Mouse (Mus musculus): Measurements from ENCODE around the gene Arhgef10l. TPM values are rescaled to one million over a fixed set of nuclear protein-coding genes. Genes with fewer than 3 reads are reported as not detected.

Arhgef10l gene
- total and polyA plus RNA-seq, 3 experiments: 10.2 to 26.0 TPM; not detected in 1

- no peak for TF ChIP-seq POLR2AphosphoS2 (IDR thresholded peaks at IDR 0.05; ENCODE audit: low read length)
Observed at GRCm38 (mm10) chr4:140649207-140649591, 16.6 kb downstream of the Arhgef10l start (continued).

- H3K9ac ChIP-seq (ENCODE audit: control insufficient read depth, low read depth, low read length, poor library complexity, severe bottlenecking): no peak overlapping the region
- H3K27ac ChIP-seq (ENCODE audit: control insufficient read depth, low read depth, low read length): no peak overlapping the region
- H3K36me3 ChIP-seq (ENCODE audit: control insufficient read depth in 1 of 2, insufficient read depth in 2 of 2, low read length in 2 of 2): no peaks in the 10 kb centered on the region
- no peaks in the 10 kb centered on the region for H3K79me2 ChIP-seq (ENCODE audit: control insufficient read depth, insufficient read depth, low read length, poor library complexity)
- H3K4me3 ChIP-seq (ENCODE audit: control insufficient read depth in 1 of 2, insufficient read depth in 1 of 2, low read depth in 2 of 2, low read length in 2 of 2): no peak overlapping the region
- TF ChIP-seq NRF1 (IDR thresholded peaks at IDR 0.05; ENCODE audit: insufficient read depth, low read depth, low read length, poor library complexity, severe bottlenecking): no peak
- no peak for TF ChIP-seq E2F4 (IDR thresholded peaks at IDR 0.05; ENCODE audit: borderline replicate concordance, low read depth, low read length)
- no peak for TF ChIP-seq CTCF (IDR thresholded peaks at IDR 0.05 in 2 of 3, conservative IDR thresholded peaks at IDR 0.05 in 1 of 3; ENCODE audit: control insufficient read depth in 1 of 3, insufficient read depth in 1 of 3, low read depth in 2 of 3, low read length in 3 of 3, poor library complexity in 1 of 3, severe bottlenecking in 1 of 3)
- no peak for TF ChIP-seq MAZ (IDR thresholded peaks at IDR 0.05; ENCODE audit: low read depth, low read length)
- no peak for TF ChIP-seq USF1 (IDR thresholded peaks at IDR 0.05; ENCODE audit: low read depth, low read length)
- TF ChIP-seq ZC3H11A (IDR thresholded peaks at IDR 0.05; ENCODE audit: low read depth, low read length): no peak
- H3K4me1 ChIP-seq (ENCODE audit: control insufficient read depth in 1 of 2, insufficient read depth in 2 of 2, low read length in 2 of 2): no peaks in the 10 kb centered on the region
- H3K27me3 ChIP-seq (ENCODE audit: control insufficient read depth in 1 of 2, insufficient read depth in 2 of 2, low read length in 2 of 2): no peaks in the 10 kb centered on the region; a peak in 1 of 4 replicates
- H3K9me3 ChIP-seq (replicated peaks; ENCODE audit: insufficient read depth, low read length): no peaks in the 10 kb centered on the region
- no peak for DNase-seq (ENCODE audit: low read depth, low spot score)
Observed at GRCm38 (mm10) chr4:140648443-140649206, 17.2 kb downstream of the Arhgef10l start.

- H3K4me3 ChIP-seq (ENCODE audit: control insufficient read depth in 1 of 2, insufficient read depth in 1 of 2, low read depth in 2 of 2, low read length in 2 of 2): no peak overlapping the region
- H3K27me3 ChIP-seq (ENCODE audit: control insufficient read depth in 1 of 2, insufficient read depth in 2 of 2, low read length in 2 of 2): no peaks in the 10 kb centered on the region
- no peaks in the 10 kb centered on the region for H3K36me3 ChIP-seq (ENCODE audit: control insufficient read depth in 1 of 2, insufficient read depth in 2 of 2, low read length in 2 of 2)
- no peaks in the 10 kb centered on the region for H3K79me2 ChIP-seq (ENCODE audit: control insufficient read depth, insufficient read depth, low read length, poor library complexity)
- H3K9ac ChIP-seq (ENCODE audit: control insufficient read depth, low read depth, low read length, poor library complexity, severe bottlenecking): no peak overlapping the region
- no peaks in the 10 kb centered on the region for H3K4me1 ChIP-seq (ENCODE audit: control insufficient read depth in 1 of 2, insufficient read depth in 2 of 2, low read length in 2 of 2)
- DNase-seq (ENCODE audit: low read depth, low spot score): no peak
- no peak overlapping the region for H3K27ac ChIP-seq (ENCODE audit: control insufficient read depth, low read depth, low read length)
- TF ChIP-seq EP300 (IDR thresholded peaks at IDR 0.05; ENCODE audit: low read depth in 1 of 2, low read length in 2 of 2): no peak
- TF ChIP-seq ETS1 (IDR thresholded peaks at IDR 0.05; ENCODE audit: low read depth, low read length): no peak
- TF ChIP-seq ZMIZ1 (IDR thresholded peaks at IDR 0.05; ENCODE audit: low read depth, low read length): no peak
- TF ChIP-seq ELF1 (IDR thresholded peaks at IDR 0.05; ENCODE audit: low read depth, low read length): no peak
- TF ChIP-seq BHLHE40 (IDR thresholded peaks at IDR 0.05; ENCODE audit: borderline replicate concordance, low read depth, low read length): no peak
- TF ChIP-seq GABPA (IDR thresholded peaks at IDR 0.05; ENCODE audit: low read depth, low read length): no peak
- TF ChIP-seq CTCF (IDR thresholded peaks at IDR 0.05 in 2 of 3, conservative IDR thresholded peaks at IDR 0.05 in 1 of 3; ENCODE audit: control insufficient read depth in 1 of 3, insufficient read depth in 1 of 3, low read depth in 2 of 3, low read length in 3 of 3, poor library complexity in 1 of 3, severe bottlenecking in 1 of 3): no peak
- TF ChIP-seq UBTF (IDR thresholded peaks at IDR 0.05; ENCODE audit: borderline replicate concordance, insufficient read depth, low read depth, low read length): no peak
- TF ChIP-seq HCFC1 (IDR thresholded peaks at IDR 0.05; ENCODE audit: low read depth, low read length): no peak
- TF ChIP-seq MXI1 (IDR thresholded peaks at IDR 0.05; ENCODE audit: low read depth, low read length): no peak
- TF ChIP-seq MYC (IDR thresholded peaks at IDR 0.05; ENCODE audit: low read depth, low read length): no peak
- TF ChIP-seq SIN3A (IDR thresholded peaks at IDR 0.05; ENCODE audit: low read length): no peak
- TF ChIP-seq ZKSCAN1 (IDR thresholded peaks at IDR 0.05; ENCODE audit: low read depth, low read length): no peak
- no peak for TF ChIP-seq CHD2 (IDR thresholded peaks at IDR 0.05; ENCODE audit: low read length)
- H3K9me3 ChIP-seq (replicated peaks; ENCODE audit: insufficient read depth, low read length): no peaks in the 10 kb centered on the region
Observed at GRCm38 (mm10) chr4:140647711-140648421, 17.9 kb downstream of the Arhgef10l start.
